Mouse (Mus musculus): ENCODE data around the gene Igsf9b.

DNA sequence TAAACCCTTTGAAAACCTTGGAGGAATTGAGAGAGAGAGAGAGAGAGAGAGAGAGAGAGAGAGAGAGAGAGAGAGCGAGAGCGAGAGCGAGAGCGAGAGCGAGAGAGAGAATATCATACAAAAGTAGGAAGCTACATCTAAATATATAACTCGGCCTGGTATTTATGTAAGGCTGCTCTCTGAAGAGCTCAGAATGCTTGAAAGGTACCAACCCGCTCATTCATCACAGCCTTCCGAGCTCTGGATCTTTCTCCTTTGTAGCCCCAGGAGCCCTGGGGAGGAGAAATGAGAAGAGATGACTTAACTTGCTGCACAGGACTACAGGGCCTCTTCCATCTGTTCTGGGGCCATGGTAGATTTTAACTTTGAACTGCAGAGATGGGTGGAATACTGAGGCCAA lies 22.3 kb downstream of the Igsf9b start:
- TF ChIP-seq CTCF (IDR thresholded peaks at IDR 0.05; ENCODE audit: extremely low read depth, insufficient read depth, low read length) (no peak), POLR2A (IDR thresholded peaks at IDR 0.05; ENCODE audit: extremely low read depth, insufficient read depth, low read length) (no peak)

Measured in cortical plate, adult 2 months (tissue).